Mouse (Mus musculus) cortical plate, adult 2 months (tissue): ENCODE data around the gene Rtp3. TPM values are rescaled to one million over a fixed set of nuclear protein-coding genes. Genes with fewer than 3 reads are reported as not detected.
A peak's percentile ranks its signal among the peaks of the same experiment; 100 is the strongest.

ENCODE experiments used
- H3K27ac ChIP-seq: fragments of 200-500 bp; 2 replicates; pipeline ENCODE4 v1.5.1; 2012; ENCODE audit warnings: low read length, control low read depth, inconsistent platforms; ENCODE audit not compliant: insufficient read depth
- H3K4me1 ChIP-seq: fragments of 200-500 bp; 2 replicates; pipeline ENCODE4 v1.6.1; 2011; ENCODE audit warnings: low read length; ENCODE audit not compliant: control insufficient read depth, insufficient read depth
- H3K4me3 ChIP-seq: fragments of 200-500 bp; 2 replicates; pipeline ENCODE4 v1.5.1; 2011; ENCODE audit warnings: mild to moderate bottlenecking, low read length, control low read depth; ENCODE audit not compliant: insufficient read depth
- CTCF ChIP-seq: fragments of 200-500 bp; IDR thresholded peaks from 2 replicates; pipeline ENCODE4 v1.5.1; 2011; ENCODE audit warnings: mild to moderate bottlenecking, control low read depth, low read length; ENCODE audit not compliant: insufficient read depth; ENCODE audit errors: extremely low read depth
- POLR2A ChIP-seq: fragments of 200-500 bp; IDR thresholded peaks from 2 replicates; pipeline ENCODE4 v1.6.1; 2011; ENCODE audit warnings: mild to moderate bottlenecking, low read length, control low read depth; ENCODE audit not compliant: insufficient read depth; ENCODE audit errors: extremely low read depth
- polyA plus RNA-seq: library from polyadenylated mRNA; depleted of rRNA; stranded (reverse); fragments of >200 nt; gene quantifications from 2 replicates; pipeline ENCODE4 v1.2.3, GENCODE M21; 2012

Gene Rtp3
- polyA plus RNA-seq, 1 experiment: 0.69 TPM

DNA sequence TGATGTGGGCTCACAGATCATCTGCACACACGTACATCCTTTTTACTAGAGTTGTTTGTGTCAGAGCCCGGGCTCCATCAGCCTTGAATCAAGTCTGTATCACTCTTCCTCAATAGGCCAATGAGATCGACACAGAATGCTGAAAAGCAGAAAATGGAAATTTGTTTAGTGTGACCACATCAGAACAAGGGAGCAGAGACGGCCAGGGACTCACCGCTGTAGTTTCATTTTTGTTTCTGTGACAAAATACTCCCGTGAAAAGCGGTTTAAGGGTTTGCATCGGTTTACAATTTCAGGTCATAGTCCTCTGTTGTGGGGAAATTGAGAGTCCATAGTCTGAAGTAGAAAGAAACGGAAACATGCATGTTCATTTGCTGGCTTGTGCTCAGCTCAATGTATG lies 12.9 kb upstream of the Rtp3 start:
- H3K4me3 ChIP-seq: no peak overlapping the region
- no peak overlapping the region for H3K27ac ChIP-seq
- no peak for TF ChIP-seq POLR2A
- TF ChIP-seq CTCF: no peak
- H3K4me1 ChIP-seq: no peaks in the 10 kb centered on the region

GRCm38 (mm10) chr9:111001621-111002020 lies 11.2 kb upstream of the Rtp3 start:
- no peak overlapping the region for H3K27ac ChIP-seq
- H3K4me3 ChIP-seq: no peak overlapping the region
- TF ChIP-seq CTCF (no peak), POLR2A (no peak)
- H3K4me1 ChIP-seq: no peaks in the 10 kb centered on the region

GRCm38 (mm10) chr9:110999856-111000255 lies 9.5 kb upstream of the Rtp3 start:
- Histone ChIP-seq H3K4me3 (no peak overlapping the region), H3K4me1 (no peaks in the 10 kb centered on the region), H3K27ac (no peak overlapping the region)
- no peak for TF ChIP-seq POLR2A
- no peak for TF ChIP-seq CTCF

GRCm38 (mm10) chr9:110999056-110999455 lies 8.7 kb upstream of the Rtp3 start:
- no peak overlapping the region for H3K27ac ChIP-seq
- H3K4me3 ChIP-seq: no peak overlapping the region
- no peaks in the 10 kb centered on the region for H3K4me1 ChIP-seq
- no peak for TF ChIP-seq CTCF
- no peak for TF ChIP-seq POLR2A

DNA sequence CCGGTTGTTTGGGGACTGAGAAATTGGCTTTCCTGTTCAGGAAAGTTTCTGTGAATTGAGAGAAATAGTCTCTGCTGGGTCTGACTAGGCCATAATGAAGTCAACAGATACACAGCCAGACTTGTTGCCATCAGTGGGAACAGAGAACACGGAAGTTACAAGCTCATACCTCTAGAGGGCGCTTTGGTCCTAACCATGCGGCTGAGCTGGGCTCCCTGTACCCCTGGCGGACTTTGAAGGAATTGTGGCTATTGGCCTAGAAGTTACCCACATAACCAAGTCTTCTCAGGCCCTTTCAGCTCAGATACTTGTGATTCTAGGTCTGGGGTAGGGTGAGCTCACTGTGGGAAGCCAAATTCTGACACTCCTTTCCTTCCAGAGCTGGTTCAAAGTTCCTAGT lies 6.9 kb upstream of the Rtp3 start:
- Histone ChIP-seq H3K4me1 (no peaks in the 10 kb centered on the region), H3K27ac (no peak overlapping the region), H3K4me3 (no peak overlapping the region)
- TF ChIP-seq POLR2A (no peak), CTCF (peak; percentile 100)

DNA sequence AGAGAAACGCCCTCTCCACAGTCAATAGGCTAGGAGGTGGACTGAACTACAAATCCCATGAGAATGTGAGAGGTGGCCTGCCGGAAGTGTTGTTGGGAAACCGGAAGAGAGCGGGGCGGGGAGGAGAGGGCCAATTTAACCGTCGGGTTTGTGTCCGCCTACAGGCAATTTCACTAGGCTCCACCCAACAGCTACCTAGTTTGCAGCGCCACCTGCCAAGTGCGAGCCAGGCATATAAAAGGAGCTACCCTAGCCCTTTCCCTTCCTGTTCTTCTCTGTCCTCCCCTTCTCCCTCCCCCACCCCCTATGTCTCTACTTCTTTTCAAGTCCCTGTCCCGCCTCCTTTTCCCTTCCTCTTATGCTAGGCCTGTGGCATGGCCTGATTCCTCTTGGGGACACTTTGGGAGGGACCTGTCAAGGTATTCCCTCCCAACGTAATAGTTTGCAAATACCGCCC lies 4.4 kb upstream of the Rtp3 start:
- H3K27ac ChIP-seq: no peak overlapping the region
- peak overlapping the region; percentile 31 for H3K4me3 ChIP-seq
- TF ChIP-seq POLR2A (peak; percentile 71), CTCF (no peak)
- H3K4me1 ChIP-seq: no peaks in the 10 kb centered on the region

GRCm38 (mm10) chr9:110993281-110993709 lies 2.9 kb upstream of the Rtp3 start:
- TF ChIP-seq POLR2A (no peak), CTCF (no peak)

GRCm38 (mm10) chr9:110989543-110989942 lies 840 bp downstream of the Rtp3 start:
- Histone ChIP-seq H3K4me3 (no peak overlapping the region), H3K27ac (no peak overlapping the region), H3K4me1 (no peaks in the 10 kb centered on the region)
- no peak for TF ChIP-seq CTCF
- TF ChIP-seq POLR2A: no peak

More at GRCm38 (mm10) chr9:110993281-110993709, 2.9 kb upstream of the Rtp3 start:
- Histone ChIP-seq H3K27ac (no peak overlapping the region), H3K4me3 (no peak overlapping the region), H3K4me1 (no peaks in the 10 kb centered on the region)

GRCm38 (mm10) chr9:110989141-110989540 lies 1.2 kb downstream of the Rtp3 start:
- Histone ChIP-seq H3K4me1 (no peaks in the 10 kb centered on the region), H3K4me3 (no peak overlapping the region), H3K27ac (no peak overlapping the region)
- TF ChIP-seq POLR2A (no peak), CTCF (no peak)

DNA sequence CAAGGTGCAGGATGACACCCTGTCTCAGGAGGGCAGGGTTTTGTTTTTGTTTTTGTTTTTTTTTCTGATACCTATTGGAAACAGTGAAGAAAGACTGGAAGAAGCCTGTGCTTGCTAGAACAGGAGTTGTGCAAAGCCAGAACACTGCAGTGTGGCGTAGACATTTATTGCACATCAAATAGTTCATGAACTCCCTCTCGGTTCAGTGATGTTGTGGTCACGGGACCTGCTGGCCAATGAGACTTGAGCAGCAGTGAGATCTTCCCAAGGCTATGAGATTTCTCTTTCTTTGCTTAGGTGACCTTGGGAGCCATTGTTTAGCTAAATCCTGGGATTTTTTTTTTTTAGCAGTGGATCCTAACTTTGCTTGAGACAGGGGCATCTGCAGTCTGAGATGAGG lies 2.3 kb downstream of the Rtp3 start:
- TF ChIP-seq CTCF (no peak), POLR2A (no peak)
- Histone ChIP-seq H3K4me3 (no peak overlapping the region), H3K4me1 (no peaks in the 10 kb centered on the region), H3K27ac (no peak overlapping the region)

GRCm38 (mm10) chr9:110987331-110987730 lies 3.1 kb downstream of the Rtp3 start:
- H3K4me1 ChIP-seq: 0 out of 2 replicates have a peak, but pooled peaks cover 2% of the 10 kb centered on the region
- H3K27ac ChIP-seq: no peak overlapping the region
- TF ChIP-seq POLR2A (no peak), CTCF (no peak)
- no peak overlapping the region for H3K4me3 ChIP-seq
